Mouse (Mus musculus) stomach, embryonic 14.5 days (tissue): ENCODE results near the gene Hnrnph3. TPM values are rescaled to one million over a fixed set of nuclear protein-coding genes. Genes with fewer than 3 reads are reported as not detected.

Experiments used
- ATAC-seq: fragments of 200-750 bp; cut with Nextera tagmentation; 2 replicates; pipeline ENCODE4 v1.8.0; 2017; ENCODE audit warnings: low read depth, moderate TSS enrichment; ENCODE audit not compliant: insufficient number of reproducible peaks, insufficient read depth, low FRiP score
- H3K27ac ChIP-seq: fragments of 300-500 bp; sonication (generic); 2 replicates; pipeline ENCODE4 v1.5.1; 2014; ENCODE audit warnings: mild to moderate bottlenecking, low read length, moderate library complexity, mixed read lengths
- H3K27me3 ChIP-seq: fragments of 300-500 bp; sonication (generic); 2 replicates; pipeline ENCODE4 v1.6.1; 2014; ENCODE audit warnings: low read length, control low read depth, mixed read lengths; ENCODE audit not compliant: control insufficient read depth, insufficient read depth
- H3K36me3 ChIP-seq: fragments of 300-500 bp; sonication (generic); 2 replicates; pipeline ENCODE4 v1.6.1; 2014; ENCODE audit warnings: mild to moderate bottlenecking, control low read depth, low read length, moderate library complexity, mixed read lengths; ENCODE audit not compliant: control insufficient read depth, insufficient read depth
- H3K4me1 ChIP-seq: fragments of 300-500 bp; sonication (generic); 2 replicates; pipeline ENCODE4 v1.6.1; 2014; ENCODE audit warnings: low read length, control low read depth, mixed read lengths; ENCODE audit not compliant: control insufficient read depth, insufficient read depth
- H3K4me2 ChIP-seq: fragments of 300-500 bp; sonication (generic); replicated peaks from 2 replicates; pipeline ENCODE4 v1.6.1; 2014; ENCODE audit warnings: low read depth, low read length, control low read depth
- H3K4me3 ChIP-seq: fragments of 300-500 bp; sonication (generic); 2 replicates; pipeline ENCODE4 v1.5.1; 2014; ENCODE audit warnings: low read depth, low read length, control low read depth
- H3K9ac ChIP-seq: fragments of 300-500 bp; sonication (generic); replicated peaks from 2 replicates; pipeline ENCODE4 v1.6.1; 2014; ENCODE audit warnings: low read depth, mild to moderate bottlenecking, control low read depth, low read length, moderate library complexity, mixed read lengths
- H3K9me3 ChIP-seq: fragments of 300-500 bp; sonication (generic); 2 replicates; pipeline ENCODE4 v1.6.1; 2016; ENCODE audit warnings: low read depth, low read length, control low read depth; ENCODE audit not compliant: control insufficient read depth
- WGBS: fragments of 180-500 bp; shearing (Covaris S2); extraction: QIAGEN DNeasy Blood & Tissue Kit; methylation state at CpG from one replicate; pipeline ENCODE4 v1.1.7; 2014; 5-methylcytosine and 5-hydroxymethylcytosine counted together
- polyA plus RNA-seq: library from polyadenylated mRNA; unstranded; fragments of >200 nt; fragmentation: Nextera tagmentation; extraction: Ambion mirVana; gene quantifications from 2 replicates; pipeline ENCODE4 v1.2.1, GENCODE M21; 2014

The Hnrnph3 gene
- polyA plus RNA-seq, 1 experiment from 2014 or later = 75.0 TPM

GRCm38 (mm10) chr10:62965796-62966195, 58.2 kb downstream of the Hnrnph3 start:
- H3K4me1 ChIP-seq = no peaks in the 10 kb centered on the region
- no peak overlapping the region for H3K9ac ChIP-seq
- H3K27ac ChIP-seq = no peak overlapping the region
- H3K9me3 ChIP-seq = no peaks in the 10 kb centered on the region
- no peak overlapping the region for H3K4me2 ChIP-seq
- no peaks in the 10 kb centered on the region for H3K27me3 ChIP-seq
- peaks cover 35% of the 10 kb centered on the region for H3K36me3 ChIP-seq
- WGBS = 93% methylated on average over 11 of the region's 11 CpGs
- no peak overlapping the region for H3K4me3 ChIP-seq
- no peak for ATAC-seq

Other genes starting within 250 kb of the Hnrnph3 start
- gene Ccar1, start 231.9 kb downstream of the Hnrnph3 start, polyA plus RNA-seq = 141 and 144 TPM in 2 replicates
- 33.3 and 34.7 TPM in 2 replicates for gene Tet1, start 115.2 kb downstream of the Hnrnph3 start, polyA plus RNA-seq
- 15.3 and 17.5 TPM in 2 replicates for gene Slc25a16, start 103.6 kb downstream of the Hnrnph3 start, polyA plus RNA-seq
- gene Dna2, start 77.2 kb downstream of the Hnrnph3 start, polyA plus RNA-seq = 15.7 and 15.9 TPM in 2 replicates
- gene Rufy2, start 44.0 kb downstream of the Hnrnph3 start, polyA plus RNA-seq = 28.0 and 32.4 TPM in 2 replicates
- 1.6 and 2.1 TPM in 2 replicates for gene Pbld2, start 98 bp upstream of the Hnrnph3 start, polyA plus RNA-seq
- 1.2 and 1.5 TPM in 2 replicates for gene Pbld1, start 35.9 kb upstream of the Hnrnph3 start, polyA plus RNA-seq
- not detected in 2 replicates for gene Atoh7, start 75.4 kb upstream of the Hnrnph3 start, polyA plus RNA-seq
- not detected in 2 replicates for gene Mypn, start 179.7 kb upstream of the Hnrnph3 start, polyA plus RNA-seq
- gene Herc4, start 219.6 kb upstream of the Hnrnph3 start, polyA plus RNA-seq = 48.6 and 49.1 TPM in 2 replicates